Mouse (Mus musculus) thymus, adult 2 months (tissue): ENCODE results near the gene Gpsm3. TPM values are rescaled to one million over a fixed set of nuclear protein-coding genes. Genes with fewer than 3 reads are reported as not detected.

ENCODE experiments used
- DNase-seq: peaks from one replicate; pipeline ENCODE4 v3.0.0; 2021
- H3K27ac ChIP-seq: fragments of 200-500 bp; 2 replicates; pipeline ENCODE4 v1.5.1; 2012; ENCODE audit warnings: low read length, control low read depth; ENCODE audit not compliant: control insufficient read depth, insufficient read depth
- H3K27me3 ChIP-seq: fragments of 200-500 bp; 2 replicates; pipeline ENCODE4 v1.6.1; 2012; ENCODE audit warnings: mild to moderate bottlenecking, low read length, moderate library complexity, mixed read lengths; ENCODE audit not compliant: control insufficient read depth, insufficient read depth
- H3K36me3 ChIP-seq: fragments of 200-500 bp; 2 replicates; pipeline ENCODE4 v1.6.1; 2012; ENCODE audit warnings: mild to moderate bottlenecking, low read length, moderate library complexity; ENCODE audit not compliant: control insufficient read depth, insufficient read depth
- H3K4me1 ChIP-seq: fragments of 200-500 bp; replicated peaks from 2 replicates; pipeline ENCODE4 v1.6.1; 2012; ENCODE audit warnings: low read length; ENCODE audit not compliant: control insufficient read depth, insufficient read depth
- H3K4me3 ChIP-seq: fragments of 200-500 bp; 2 replicates; pipeline ENCODE4 v1.5.1; 2012; ENCODE audit warnings: mild to moderate bottlenecking, low read length, control low read depth, moderate library complexity; ENCODE audit not compliant: control insufficient read depth, insufficient read depth
- CTCF ChIP-seq: fragments of 200-500 bp; IDR thresholded peaks from 2 replicates; pipeline ENCODE4 v1.5.1; 2012; ENCODE audit warnings: mild to moderate bottlenecking, control low read depth, low read length, moderate library complexity, borderline replicate concordance; ENCODE audit not compliant: control insufficient read depth, poor library complexity, insufficient read depth; ENCODE audit errors: extremely low read depth
- POLR2A ChIP-seq: fragments of 200-500 bp; IDR thresholded peaks from 2 replicates; pipeline ENCODE4 v1.6.1; 2012; ENCODE audit warnings: mild to moderate bottlenecking, low read length, control low read depth, moderate library complexity; ENCODE audit not compliant: control insufficient read depth, poor library complexity, insufficient read depth; ENCODE audit errors: extremely low read depth
- WGBS: fragments of 180-500 bp; shearing (Covaris S2); methylation state at CpG from one replicate; pipeline ENCODE4 v1.1.7; 2018; 5-methylcytosine and 5-hydroxymethylcytosine counted together
- polyA plus RNA-seq: library from polyadenylated mRNA; depleted of rRNA; stranded (reverse); fragments of >200 nt; gene quantifications from 2 replicates; pipeline ENCODE4 v1.2.3, GENCODE M21; 2012

The Gpsm3 gene
- polyA plus RNA-seq, 1 experiment: 208 TPM

DNA sequence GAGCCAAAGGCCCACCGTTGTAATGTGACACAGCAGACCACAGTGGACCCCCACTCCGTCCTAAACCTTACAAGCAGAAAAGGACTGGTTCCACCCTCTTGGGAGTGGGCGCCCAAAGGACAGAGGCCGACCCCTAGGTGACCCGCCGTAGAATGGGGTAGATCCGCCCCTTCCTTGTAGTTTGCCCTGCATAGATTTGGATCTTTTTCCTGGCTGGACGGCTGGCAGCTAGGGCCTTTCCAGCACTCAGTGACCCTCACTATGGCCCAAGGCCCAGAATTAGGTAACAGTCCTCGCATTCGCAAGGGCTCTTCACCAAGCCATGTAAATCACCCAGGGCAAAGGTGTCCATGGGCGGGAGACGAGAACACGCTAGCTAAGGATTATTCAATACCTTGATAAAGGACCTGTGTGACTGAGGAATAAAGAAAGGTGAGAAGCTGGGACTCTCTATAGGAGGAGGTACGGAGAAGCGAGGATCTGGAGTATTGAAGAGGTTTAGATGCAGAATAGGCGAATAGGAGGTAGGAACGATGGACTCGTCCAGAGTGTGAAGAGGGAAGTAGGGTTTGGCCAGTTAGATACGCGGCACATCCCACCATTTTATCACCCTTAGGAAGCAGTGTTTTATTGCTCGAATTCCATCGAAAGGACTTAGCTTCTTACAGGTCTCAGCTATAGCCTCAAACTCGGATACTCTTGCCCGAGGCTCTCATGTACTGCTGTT, 15.1 kb downstream of the Gpsm3 start:
- H3K27me3 ChIP-seq: no peaks in the 10 kb centered on the region
- peak overlapping the region; percentile 68 for H3K27ac ChIP-seq
- 27% methylated on average over 24 of the region's 24 CpGs for WGBS
- no peak for DNase-seq
- peaks cover 36% of the 10 kb centered on the region for H3K4me1 ChIP-seq
- TF ChIP-seq CTCF (no peak), POLR2A (no peak)
- H3K36me3 ChIP-seq: no peaks in the 10 kb centered on the region
- H3K4me3 ChIP-seq: peak overlapping the region; percentile 62

DNA sequence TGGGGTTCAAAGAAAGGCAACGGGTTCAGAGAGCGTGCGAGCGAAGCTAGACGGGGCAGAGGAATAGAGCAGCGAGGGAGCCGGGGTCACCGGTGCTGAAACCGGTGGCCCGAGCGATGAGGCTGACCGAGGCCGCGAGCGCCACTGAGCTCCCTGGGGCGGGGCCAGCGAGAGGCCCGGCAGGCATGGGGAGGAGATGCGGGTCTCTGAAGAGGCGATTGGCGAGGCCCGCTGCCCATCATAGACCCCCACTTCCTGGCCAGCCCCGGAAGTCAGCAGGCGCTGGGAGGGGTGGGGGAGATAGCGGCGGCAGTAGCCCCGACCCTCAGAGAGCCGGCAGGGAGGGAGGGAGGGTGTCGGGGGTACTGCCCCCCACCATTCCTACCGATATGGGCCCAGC, 16.0 kb downstream of the Gpsm3 start:
- Histone ChIP-seq H3K27me3 (no peaks in the 10 kb centered on the region), H3K27ac (peak overlapping the region; percentile 68), H3K36me3 (no peaks in the 10 kb centered on the region), H3K4me3 (peak overlapping the region; percentile 62), H3K4me1 (peaks cover 36% of the 10 kb centered on the region)
- DNase-seq: peak; percentile 97
- WGBS: 1% methylated on average over 30 of the region's 30 CpGs
- TF ChIP-seq CTCF: peak; percentile 15; the same call in 1 of the 2 replicates
- TF ChIP-seq POLR2A: peak; percentile 70; the same call in 1 of the 2 replicates

DNA sequence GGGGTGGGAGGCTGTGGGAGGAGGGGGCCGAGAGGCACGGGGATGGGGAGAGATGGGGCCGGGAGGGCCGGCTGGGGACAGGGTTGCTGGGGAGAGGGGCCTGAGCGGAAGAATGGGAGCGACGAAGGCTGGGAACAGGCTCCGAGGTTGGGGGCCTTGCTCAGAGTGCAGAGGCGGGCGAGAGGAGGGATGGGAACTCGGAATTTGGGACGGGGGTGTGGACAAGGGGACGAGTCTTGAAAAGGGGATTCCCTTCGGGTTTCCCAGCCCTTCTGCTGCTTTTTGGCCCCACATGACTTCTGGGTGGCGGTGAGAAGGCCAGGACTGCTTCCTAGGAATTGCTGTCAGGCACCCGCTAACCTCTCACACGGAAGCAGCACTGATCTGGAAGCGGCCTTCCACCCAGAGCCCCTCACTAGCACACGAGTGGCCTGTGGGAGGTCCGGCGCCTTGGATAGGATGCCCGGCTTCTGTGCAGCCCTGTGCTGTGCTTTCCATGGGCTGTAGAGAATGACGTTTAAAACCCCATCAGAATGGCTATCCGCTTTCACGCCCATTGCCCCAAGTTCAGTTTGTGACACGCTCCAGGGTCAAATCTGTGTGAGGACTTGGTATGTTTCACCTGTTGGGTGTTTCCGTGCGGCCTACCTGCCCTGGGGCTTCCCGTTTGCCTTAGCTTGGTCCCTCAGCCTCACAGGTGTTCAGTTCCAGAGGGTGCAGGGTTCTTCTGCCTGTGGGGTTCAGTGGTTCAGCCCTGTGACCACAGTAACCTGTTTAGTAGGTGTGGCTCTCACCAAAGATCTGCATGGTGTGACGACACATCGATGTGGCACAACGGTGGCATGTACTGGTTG, 16.8 kb downstream of the Gpsm3 start:
- Histone ChIP-seq H3K4me3 (peak overlapping the region; percentile 62), H3K4me1 (peaks cover 36% of the 10 kb centered on the region), H3K27ac (peak overlapping the region; percentile 8; the same call in 1 of the 2 replicates), H3K27me3 (no peaks in the 10 kb centered on the region), H3K36me3 (no peaks in the 10 kb centered on the region; the same call in 1 of the 2 replicates)
- no peak for TF ChIP-seq POLR2A
- TF ChIP-seq CTCF: no peak
- no peak for DNase-seq
- WGBS: 9% methylated on average over 32 of the region's 32 CpGs

DNA sequence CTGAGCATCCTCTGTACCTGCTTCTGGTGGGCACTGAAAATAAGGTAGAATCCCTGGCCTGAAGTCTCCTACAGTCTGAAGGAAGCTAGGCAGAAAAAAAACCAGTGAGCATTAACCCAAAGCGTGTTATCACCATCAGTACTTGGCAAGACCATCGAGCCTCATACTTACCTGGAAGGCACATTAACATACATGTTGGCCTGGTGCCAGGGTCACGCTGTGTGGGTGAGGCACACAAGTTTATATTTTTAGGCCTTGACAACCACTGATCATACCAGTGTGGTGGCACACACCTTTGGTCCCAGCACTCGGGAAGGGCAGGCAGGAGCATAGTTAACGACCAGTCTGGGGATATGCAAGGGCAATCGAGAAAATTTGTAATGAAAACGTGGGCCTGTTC, 18.4 kb downstream of the Gpsm3 start:
- 89% methylated on average over 7 of the region's 7 CpGs for WGBS
- Histone ChIP-seq H3K4me1 (peaks cover 28% of the 10 kb centered on the region), H3K4me3 (no peak overlapping the region), H3K27ac (no peak overlapping the region), H3K36me3 (peaks cover 12% of the 10 kb centered on the region), H3K27me3 (no peaks in the 10 kb centered on the region)
- TF ChIP-seq CTCF: no peak
- no peak for TF ChIP-seq POLR2A
- no peak for DNase-seq

DNA sequence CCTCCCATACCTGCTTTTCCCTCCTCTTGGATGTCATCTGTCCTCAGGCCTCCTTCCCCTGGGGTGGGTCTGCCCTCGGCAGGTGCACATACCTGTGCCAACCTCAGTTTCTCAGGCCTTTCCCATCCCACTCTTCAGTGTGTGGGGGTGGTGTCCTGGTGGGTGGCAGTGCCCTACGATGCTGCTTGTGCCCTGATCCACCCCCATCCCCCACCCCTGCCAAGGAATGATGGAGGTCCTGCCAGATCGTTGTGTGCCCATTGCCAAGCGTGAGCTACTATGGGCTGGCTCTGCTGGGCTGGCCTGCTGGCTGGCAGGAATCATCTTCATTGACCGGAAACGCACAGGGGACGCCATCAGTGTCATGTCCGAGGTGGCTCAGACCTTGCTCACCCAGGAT, 21.4 kb downstream of the Gpsm3 start:
- no peak for TF ChIP-seq POLR2A
- TF ChIP-seq CTCF: no peak
- WGBS: 96% methylated on average over 8 of the region's 8 CpGs
- H3K36me3 ChIP-seq: peaks cover 21% of the 10 kb centered on the region

DNA sequence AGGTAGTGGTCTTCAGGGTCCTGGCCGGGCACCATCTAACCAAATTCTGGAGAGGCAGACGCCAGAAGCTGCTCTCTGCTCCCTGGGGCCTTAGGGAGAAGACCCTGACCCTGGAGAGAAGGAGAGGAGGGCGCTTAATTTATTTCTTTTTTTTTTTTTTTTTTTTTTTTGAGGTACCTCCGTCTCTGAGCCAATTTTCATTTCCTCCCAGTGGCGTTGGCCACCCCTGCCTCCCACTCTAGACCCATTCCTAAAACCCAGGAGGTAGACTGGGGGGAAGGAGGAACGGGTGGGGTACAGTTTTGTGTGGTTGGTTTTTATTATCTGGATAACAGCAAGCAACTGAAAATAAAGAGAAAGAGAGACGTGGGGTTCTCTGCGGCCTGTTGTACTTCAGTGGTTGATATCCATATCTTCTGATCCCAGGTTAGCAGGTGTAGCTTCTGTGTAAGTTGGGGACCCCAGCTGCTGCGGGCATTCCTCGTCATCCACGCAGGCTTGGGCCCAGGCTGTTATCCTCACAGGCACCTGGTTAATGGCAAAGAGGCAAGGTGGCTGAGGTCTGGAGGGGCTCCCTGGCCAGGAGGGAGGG, 23.5 kb downstream of the Gpsm3 start:
- Histone ChIP-seq H3K27me3 (no peaks in the 10 kb centered on the region), H3K36me3 (peaks cover 31% of the 10 kb centered on the region), H3K27ac (no peak overlapping the region), H3K4me3 (no peak overlapping the region), H3K4me1 (peaks cover 8% of the 10 kb centered on the region)
- TF ChIP-seq POLR2A (no peak), CTCF (no peak)
- no peak for DNase-seq
- WGBS: 89% methylated on average over 11 of the region's 11 CpGs

More for the DNA sequence above, 21.4 kb downstream of the Gpsm3 start:
- Histone ChIP-seq H3K27me3 (no peaks in the 10 kb centered on the region), H3K27ac (no peak overlapping the region), H3K4me3 (no peak overlapping the region), H3K4me1 (peaks cover 17% of the 10 kb centered on the region)
- DNase-seq: no peak
